Mouse (Mus musculus) cerebellum, adult 11-12 months (tissue): ENCODE measurements around the gene Whrn.

Experiments
- DNase-seq: peaks from one replicate; pipeline ENCODE4 v3.0.0; 2022

Gene Whrn

DNA sequence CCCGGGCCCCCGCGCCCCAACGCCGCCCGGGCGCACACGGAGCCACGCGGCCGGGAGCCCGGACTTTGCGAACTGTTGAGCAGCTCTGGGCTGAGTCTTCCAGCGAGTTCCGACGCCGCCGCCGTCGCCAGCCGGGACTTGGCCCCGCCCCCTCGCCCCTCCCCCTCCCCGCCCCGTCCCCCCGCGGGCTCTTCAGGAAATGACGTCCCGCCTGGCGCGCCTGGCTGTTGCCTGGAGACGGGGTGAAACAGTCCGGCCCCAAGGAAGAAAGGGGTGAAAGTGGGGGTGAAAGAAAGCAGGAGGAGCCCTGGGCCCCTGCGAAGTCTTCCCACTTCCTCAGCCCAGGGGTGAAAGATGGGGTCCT, at the start of gene Whrn:
Gene Whrn (minus strand): TSS at position 77 of the 364 bp plus-strand sequence.
- peak; percentile 14 for DNase-seq

DNA sequence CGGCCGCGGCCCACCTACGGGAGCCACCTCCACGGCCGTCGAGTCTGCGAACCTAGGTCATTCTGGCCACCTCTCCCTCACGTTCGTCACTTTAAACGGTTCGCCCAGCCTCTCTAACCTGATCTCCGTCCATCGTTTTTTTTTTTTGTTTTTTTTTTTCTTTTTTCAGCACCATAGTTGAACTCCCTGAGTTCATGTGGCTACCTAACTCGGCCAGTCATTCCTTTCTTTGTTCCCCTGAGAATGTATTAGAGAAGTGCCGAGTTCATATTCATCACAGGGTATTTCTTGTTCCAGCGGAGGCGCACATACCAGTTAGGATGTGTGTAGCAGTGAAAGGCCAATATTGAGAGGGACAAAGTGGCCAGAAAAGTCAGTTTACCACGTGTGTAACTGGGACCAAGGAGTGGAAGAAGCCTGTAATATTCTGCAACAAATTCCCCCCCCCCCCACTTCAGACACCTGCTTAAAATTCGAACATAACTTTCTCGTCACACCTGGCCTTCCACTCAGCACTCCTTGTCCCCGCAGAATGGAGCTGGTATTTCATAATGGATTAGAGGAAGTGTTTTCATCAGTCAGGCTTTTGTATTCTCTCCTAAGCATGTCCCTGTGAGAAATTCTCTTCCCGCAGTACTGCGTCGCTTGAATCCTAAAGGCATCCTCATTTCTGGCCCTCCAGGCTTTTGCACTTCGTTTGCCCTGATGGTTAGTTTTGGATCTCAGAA, 49.6 kb upstream of the Whrn start:
- DNase-seq = no peak

DNA sequence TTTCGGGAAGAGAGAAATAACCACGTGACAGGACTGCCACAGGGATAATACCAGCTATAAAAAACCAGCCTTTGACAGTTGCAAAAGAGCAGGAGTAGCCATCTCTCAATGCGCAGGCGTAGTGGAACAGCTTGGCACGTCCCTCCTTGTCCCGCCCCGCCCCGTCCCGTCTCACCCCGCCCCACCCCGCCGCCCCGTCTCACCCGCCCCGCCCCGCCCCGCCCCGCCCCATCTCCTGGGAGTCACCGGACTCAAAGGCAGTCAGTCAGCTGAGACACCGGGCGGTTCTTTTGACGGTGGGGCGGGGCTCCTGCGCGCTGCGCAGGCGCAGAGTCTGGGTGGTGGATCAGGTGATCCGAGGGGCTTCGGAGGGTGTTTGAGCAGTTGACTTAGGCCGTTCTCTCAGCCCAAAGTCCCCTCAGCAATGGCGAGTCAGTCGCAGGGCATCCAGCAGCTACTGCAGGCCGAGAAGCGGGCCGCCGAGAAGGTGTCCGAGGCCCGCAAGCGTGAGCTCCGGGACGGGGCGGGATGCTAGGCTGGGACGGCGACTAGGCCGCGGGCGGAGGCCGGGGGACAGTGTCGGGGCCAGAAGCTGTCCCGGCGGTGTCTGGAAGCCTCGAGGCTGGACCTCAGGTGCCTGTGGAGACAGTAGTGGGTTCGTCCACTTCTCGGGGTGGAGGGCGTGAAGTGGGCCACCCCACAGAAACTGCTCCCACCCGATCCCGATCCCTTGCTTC, 48.9 kb upstream of the Whrn start, which contains the start of gene Atp6v1g1:
Gene Atp6v1g1 (plus strand): TSS at position 279 of the 737 bp plus-strand sequence.
- peak; percentile 96 for DNase-seq

DNA sequence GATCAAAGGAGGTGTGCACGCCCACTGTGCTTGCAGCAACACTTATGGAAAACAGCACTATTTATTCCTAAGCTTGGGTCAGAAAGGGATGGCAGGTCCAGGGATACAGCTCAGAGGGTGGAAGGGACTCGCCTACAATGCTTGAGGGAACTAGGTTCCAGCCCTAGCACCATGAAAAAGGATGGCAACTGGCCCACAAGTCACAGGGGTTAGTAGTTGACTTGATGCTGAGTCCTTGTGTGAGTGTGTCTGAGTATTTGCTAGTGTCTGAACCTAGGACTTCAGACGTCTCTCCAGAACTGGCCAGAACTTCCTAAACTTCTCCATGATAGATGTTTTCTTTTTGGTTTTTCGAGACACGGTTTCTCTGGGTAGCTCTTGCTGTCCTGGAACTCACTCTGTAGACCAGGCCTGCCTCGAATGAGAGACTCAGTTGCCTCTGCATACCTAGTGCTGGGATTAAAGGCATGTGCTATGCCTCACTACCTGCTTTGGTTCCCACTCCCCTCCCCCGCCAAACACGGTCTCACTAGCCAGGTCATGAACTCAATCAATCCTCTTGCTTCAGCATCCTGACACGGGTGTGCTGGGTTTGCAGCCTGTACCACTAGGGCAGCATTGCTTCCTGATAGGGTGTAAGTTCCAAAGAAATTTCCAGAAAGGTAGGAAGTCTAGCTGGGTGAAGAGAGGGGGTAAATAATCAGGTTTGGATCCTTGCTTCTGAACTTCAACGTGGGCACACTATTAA, 48.1 kb upstream of the Whrn start:
- peak; percentile 75 for DNase-seq

GRCm38 (mm10) chr4:63542209-63542608, 46.4 kb upstream of the Whrn start:
- no peak for DNase-seq

- no peak for DNase-seq
Observed at GRCm38 (mm10) chr4:63537602-63538001, 41.8 kb upstream of the Whrn start.

GRCm38 (mm10) chr4:63530409-63530808, 34.6 kb upstream of the Whrn start:
- DNase-seq = no peak

GRCm38 (mm10) chr4:63528946-63529345, 33.2 kb upstream of the Whrn start:
- no peak for DNase-seq

DNA sequence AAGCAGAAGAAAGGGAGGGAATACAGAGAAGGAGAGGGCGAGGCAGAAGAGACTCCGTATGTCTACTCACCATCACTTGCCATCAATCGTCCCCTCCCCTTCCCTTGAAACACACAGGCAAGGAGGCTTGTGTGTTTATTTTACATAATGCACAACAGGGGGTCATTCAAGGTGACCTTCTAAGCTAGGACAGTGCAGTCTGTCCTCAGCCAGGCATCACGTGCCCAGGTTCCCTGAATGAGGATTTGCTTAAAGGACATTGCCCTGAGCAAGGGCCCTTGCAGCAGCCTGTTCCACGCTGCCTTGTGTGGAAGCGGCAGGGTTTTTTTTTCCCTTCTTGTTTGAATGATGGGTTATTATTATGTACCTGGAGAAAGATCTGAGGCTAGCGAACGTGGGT, 29.7 kb upstream of the Whrn start:
- DNase-seq = no peak

GRCm38 (mm10) chr4:63521813-63522419, 26.1 kb upstream of the Whrn start:
- no peak for DNase-seq

DNA sequence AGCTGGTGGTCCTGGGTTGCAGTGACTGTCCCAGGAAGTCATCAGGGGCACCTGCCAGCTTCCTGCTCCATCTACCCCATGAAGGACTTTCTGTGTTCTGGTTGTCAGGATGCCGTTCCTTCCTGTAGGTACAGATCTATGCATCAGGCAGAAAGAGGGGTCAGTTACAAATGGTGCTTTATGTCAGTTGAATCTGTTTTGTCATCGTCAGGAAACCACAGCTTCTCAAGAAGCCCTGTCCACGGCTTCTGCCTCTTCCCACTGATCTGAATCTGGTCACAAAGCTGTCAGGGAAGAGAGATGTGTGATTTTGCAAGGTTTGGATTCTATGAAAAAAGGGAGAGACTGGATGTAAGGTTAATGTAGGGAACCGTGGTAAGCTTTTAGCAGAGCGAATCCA, 19.2 kb upstream of the Whrn start:
- no peak for DNase-seq

- DNase-seq = no peak
Observed at GRCm38 (mm10) chr4:63514454-63514984, 18.7 kb upstream of the Whrn start.

- no peak for DNase-seq
Observed at GRCm38 (mm10) chr4:63512921-63513320, 17.1 kb upstream of the Whrn start.

GRCm38 (mm10) chr4:63508232-63508631, 12.4 kb upstream of the Whrn start:
- DNase-seq = peak; percentile 27

DNA sequence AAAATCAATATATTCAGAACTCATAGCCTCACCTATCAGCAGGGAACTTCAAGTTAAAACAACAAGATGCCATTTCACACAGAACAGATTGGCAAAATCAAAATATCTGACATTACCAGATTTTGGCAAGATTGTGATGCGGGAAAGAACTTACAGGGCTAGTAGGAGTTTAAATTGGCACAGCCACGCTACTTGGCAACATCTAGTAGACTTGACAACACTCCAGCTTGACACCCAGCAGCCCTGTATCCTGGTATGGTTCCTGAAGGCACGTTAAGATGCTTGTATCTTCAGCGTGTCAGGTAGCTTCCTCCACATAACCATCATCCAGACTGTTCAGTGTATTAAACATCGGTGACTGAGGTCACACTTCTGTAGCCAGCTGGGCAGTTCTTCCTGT, 11.7 kb upstream of the Whrn start:
- DNase-seq = no peak

GRCm38 (mm10) chr4:63503949-63504348, 8.2 kb upstream of the Whrn start:
- DNase-seq = no peak

- DNase-seq = no peak
Observed at GRCm38 (mm10) chr4:63501050-63501449, 5.3 kb upstream of the Whrn start.

- no peak for DNase-seq
Observed at GRCm38 (mm10) chr4:63498346-63498745, 2.6 kb upstream of the Whrn start.

- no peak for DNase-seq
Observed at GRCm38 (mm10) chr4:63496312-63496711, 521 bp upstream of the Whrn start.

DNA sequence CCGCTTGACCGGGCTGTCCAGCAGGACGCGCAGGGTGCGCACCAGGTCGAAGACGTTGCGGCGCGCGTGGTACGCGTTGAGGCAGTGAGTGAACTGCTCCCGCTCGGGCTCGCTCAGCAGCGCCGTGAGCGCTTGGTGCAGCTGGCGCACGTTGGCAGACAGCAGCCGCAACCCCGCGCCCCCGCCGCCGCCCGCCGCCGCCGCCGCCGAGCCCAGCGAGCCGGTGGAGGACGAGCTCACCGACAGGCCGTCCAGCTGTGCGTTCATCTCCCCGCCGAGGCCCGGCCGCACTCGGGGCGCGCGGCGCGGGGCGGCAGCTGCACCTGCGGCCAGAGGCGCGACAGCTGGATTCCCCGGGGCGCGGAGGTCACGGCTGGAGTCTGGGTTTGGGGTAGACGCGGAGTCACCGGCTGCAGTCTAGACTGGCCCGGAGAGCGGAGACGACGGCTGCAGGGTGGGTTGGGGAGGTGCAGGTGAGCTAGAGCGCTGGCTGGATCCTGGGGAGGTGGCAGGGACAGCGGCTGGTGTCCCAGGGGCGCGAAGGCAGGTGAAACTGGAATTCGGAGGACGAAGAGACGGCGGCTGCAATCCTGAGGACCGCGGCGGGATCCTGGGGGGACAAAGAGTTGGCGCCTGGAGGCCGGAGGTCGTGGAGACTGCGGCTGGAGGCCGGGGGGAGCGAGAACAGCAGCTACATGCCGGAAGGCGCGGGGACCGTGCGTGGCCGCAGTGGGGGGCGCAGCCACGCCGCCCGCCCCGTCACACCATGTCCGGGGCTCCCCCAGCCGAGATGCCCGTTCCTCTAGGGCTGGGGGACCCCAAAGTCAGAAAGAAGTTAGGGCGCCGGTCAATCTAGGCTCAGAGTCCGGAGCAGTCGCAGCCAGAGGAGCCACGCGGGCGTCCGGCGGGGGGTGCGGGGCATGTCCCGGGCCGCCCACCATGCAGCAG, 550 bp downstream of the Whrn start:
- no peak for DNase-seq

DNA sequence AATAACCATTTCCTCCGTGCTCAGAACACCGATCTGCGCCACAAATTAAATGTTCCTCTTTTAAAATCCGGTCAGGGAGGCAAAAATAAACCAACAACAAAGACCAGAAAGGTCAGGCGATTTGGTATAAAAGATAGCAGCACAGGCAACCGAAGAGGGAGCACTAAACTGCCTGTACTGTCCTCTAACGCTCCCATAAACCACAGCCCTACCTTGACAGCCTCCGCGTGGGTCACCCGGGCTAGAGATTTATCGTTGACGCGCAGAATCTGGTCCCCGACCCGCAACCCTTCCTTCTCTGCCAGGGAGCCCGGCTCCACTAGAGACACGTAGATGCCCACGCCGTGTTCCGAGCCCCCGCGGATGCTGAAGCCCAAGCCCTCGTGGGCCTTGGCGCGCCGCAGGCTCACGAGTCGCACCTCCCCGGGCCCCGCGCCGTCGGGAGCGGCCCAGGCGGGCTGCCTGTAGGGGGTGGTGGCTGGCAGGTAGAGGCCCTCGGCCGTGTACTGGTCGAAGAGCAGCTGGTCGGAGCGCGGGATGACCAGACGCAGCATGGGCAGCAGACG, 1.3 kb downstream of the Whrn start:
- no peak for DNase-seq
